Mouse (Mus musculus) cortical plate, adult 2 months (tissue): Measurements from ENCODE around the gene Psma5.

Source experiments
- CTCF ChIP-seq: fragments of 200-500 bp; IDR thresholded peaks from 2 replicates; pipeline ENCODE4 v1.5.1; 2011; ENCODE audit warnings: mild to moderate bottlenecking, control low read depth, low read length; ENCODE audit not compliant: insufficient read depth; ENCODE audit errors: extremely low read depth
- POLR2A ChIP-seq: fragments of 200-500 bp; IDR thresholded peaks from 2 replicates; pipeline ENCODE4 v1.6.1; 2011; ENCODE audit warnings: mild to moderate bottlenecking, low read length, control low read depth; ENCODE audit not compliant: insufficient read depth; ENCODE audit errors: extremely low read depth

DNA sequence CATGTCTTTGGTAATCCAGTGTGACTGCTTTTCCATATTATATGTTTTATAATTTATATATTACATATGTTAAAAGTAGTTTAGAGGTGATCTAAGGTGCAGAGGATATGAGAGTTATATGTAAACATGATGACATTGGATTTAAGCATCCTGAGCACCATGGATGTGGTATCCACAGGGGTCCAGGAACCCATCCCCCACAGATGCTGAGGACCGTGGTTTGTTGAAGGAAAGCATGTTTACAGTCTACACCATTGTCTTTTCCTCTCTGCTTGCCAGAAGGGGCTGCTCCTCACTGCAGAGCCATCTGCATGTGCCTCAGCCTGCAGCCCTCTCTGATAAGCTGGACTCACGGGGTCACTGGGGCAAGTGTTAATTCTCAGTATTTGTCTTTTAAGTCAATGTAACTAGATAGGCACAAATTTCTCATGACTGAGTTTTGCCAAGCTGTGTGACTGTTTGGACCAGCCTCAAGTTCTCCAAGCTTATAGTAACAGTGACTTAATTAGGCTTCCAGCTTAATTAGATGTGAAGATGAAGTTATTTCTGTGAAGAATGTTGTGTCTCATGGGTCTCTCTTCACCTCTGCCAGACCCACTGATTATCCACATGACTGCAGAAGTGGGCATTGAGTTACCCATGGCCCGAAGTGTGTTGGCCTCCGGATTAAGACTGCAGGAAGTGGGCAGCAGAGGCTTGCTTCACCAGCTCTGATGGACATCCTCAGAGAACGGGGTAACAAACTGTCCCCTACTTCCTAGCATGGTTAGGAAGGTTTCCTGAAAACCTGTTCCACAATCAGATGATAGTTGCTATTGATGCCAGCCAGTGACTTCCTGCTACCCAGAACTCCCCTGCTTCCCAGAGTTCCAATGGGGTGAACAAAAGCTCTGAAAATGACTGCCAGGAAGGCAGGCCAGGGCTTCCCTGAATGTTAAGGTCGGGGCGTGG is 41.2 kb downstream of the Psma5 start:
- no peak for TF ChIP-seq POLR2A
- TF ChIP-seq CTCF = no peak
